Mouse (Mus musculus): ENCODE data around the gene Fitm2.
A peak's percentile ranks its signal among the peaks of the same experiment; 100 is the strongest.

The Fitm2 gene

GRCm38 (mm10) chr2:163422895-163423660, 49.4 kb downstream of the Fitm2 start:
- DNase-seq (ENCODE audit: low spot score) = no peak

DNA sequence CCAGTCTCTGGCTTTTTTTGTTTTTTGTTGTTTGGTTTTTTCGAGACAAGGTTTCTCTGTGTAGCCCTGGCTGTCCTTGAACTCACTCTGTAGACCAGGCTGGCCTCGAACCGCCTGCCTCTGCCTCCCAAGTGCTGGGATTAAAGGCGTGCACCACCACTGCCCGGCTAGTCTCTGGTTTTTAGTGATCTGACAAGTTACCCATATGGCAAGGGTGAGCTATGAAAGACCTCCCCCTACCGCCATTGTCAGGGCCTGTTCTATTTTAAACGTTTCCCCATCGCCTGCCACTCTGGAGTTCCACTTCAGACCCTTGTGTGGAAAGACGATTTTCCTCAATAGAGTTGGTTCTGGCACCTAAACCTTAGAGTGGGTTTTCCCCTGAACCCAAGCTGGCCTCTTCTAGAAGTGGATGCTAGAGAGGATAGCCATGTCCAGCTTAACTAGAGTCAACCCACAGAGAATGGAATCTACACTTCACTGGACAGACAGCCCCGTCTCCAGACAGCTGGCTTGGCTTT, 52.0 kb downstream of the Fitm2 start:
- DNase-seq (ENCODE audit: low spot score) = no peak

GRCm38 (mm10) chr2:163419346-163420045, 52.9 kb downstream of the Fitm2 start:
- DNase-seq (ENCODE audit: low spot score) = peak; percentile 96

DNA sequence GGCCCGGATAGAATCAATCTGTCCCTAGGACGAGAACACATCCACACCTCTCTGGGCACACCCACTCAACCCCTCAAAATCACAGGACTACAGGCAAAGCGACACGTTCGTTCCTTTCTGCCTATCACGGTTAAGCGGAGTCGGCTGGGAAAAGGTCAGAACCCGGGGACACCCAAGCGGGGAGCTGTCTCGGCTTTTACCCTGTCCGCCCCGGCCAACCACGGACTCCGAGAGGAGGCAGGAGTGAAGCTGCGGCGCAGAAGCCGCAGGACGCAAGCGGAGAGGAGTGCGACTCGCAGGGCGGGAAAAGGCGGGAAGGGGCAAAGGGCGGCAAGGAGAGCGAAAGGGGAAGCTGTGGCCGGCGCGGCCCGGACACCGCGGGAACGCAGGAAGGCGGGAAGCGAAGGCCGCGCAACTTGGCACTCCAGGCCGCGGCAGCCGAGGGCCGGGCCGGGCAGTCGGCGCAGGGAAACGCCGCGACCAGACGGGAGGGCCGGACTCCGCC, 53.5 kb downstream of the Fitm2 start:
- no peak for DNase-seq (ENCODE audit: low spot score)

DNA sequence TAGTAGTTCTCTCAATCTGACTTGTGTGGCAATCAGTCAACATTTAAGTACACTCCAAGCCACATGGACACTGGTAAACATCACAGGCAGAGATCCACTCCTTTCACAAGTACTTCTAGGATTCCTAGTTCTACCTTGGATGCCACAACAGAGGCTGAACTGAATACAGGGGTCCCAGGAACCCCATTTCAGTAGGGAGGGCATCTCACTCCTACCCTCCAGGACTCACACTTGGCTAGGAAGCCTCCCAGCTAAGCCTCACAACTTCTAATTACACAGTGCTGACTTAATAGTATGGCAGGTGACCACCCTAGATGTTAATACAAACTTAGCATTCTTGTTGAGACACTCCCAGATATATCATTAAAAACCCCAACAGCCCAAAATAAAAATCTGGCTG, 54.6 kb downstream of the Fitm2 start:
- DNase-seq (ENCODE audit: low spot score) = no peak

- DNase-seq (ENCODE audit: low spot score) = no peak
Observed at GRCm38 (mm10) chr2:163417026-163417425, 55.4 kb downstream of the Fitm2 start.

Data from ovary, postnatal 10 days (tissue).